Mouse (Mus musculus): ENCODE measurements around the gene Olfr876. TPM values are rescaled to one million over a fixed set of nuclear protein-coding genes. Genes with fewer than 3 reads are reported as not detected.

Olfr876 gene
- polyA plus RNA-seq, 1 experiment from 2014 or later, result not detected

- Histone ChIP-seq H3K4me3 (no peak overlapping the region), H3K4me2 (no peak overlapping the region), H3K27me3 (no peaks in the 10 kb centered on the region), H3K27ac (no peak overlapping the region), H3K9ac (no peak overlapping the region), H3K9me3 (no peaks in the 10 kb centered on the region), H3K36me3 (no peaks in the 10 kb centered on the region), H3K4me1 (replicated peaks) (no peaks in the 10 kb centered on the region)
- ATAC-seq (ENCODE audit: low FRiP score), result no peak
These were observed 27.1 kb downstream of the Olfr876 start for GRCm38 (mm10) chr9:37829881-37830280.

GRCm38 (mm10) chr9:37833341-37833740 lies 30.5 kb downstream of the Olfr876 start:
- Histone ChIP-seq H3K4me2 (no peak overlapping the region), H3K4me3 (no peak overlapping the region), H3K27me3 (no peaks in the 10 kb centered on the region), H3K4me1 (replicated peaks) (no peaks in the 10 kb centered on the region), H3K9ac (no peak overlapping the region), H3K9me3 (no peaks in the 10 kb centered on the region), H3K36me3 (no peaks in the 10 kb centered on the region), H3K27ac (no peak overlapping the region)
- no peak for ATAC-seq (ENCODE audit: low FRiP score)
- WGBS, result 92% methylated on average over 1 of the region's 1 CpGs

- no peak overlapping the region for H3K27ac ChIP-seq
- no peak overlapping the region for H3K9ac ChIP-seq
- WGBS, result 94% methylated on average over 2 of the region's 2 CpGs
- no peaks in the 10 kb centered on the region for H3K36me3 ChIP-seq
- no peaks in the 10 kb centered on the region for H3K9me3 ChIP-seq
- H3K4me1 ChIP-seq (replicated peaks), result no peaks in the 10 kb centered on the region
- ATAC-seq (ENCODE audit: low FRiP score), result no peak
- no peak overlapping the region for H3K4me2 ChIP-seq
- no peak overlapping the region for H3K4me3 ChIP-seq
- H3K27me3 ChIP-seq, result no peaks in the 10 kb centered on the region
These were observed 46.4 kb downstream of the Olfr876 start for GRCm38 (mm10) chr9:37849267-37849666.

DNA sequence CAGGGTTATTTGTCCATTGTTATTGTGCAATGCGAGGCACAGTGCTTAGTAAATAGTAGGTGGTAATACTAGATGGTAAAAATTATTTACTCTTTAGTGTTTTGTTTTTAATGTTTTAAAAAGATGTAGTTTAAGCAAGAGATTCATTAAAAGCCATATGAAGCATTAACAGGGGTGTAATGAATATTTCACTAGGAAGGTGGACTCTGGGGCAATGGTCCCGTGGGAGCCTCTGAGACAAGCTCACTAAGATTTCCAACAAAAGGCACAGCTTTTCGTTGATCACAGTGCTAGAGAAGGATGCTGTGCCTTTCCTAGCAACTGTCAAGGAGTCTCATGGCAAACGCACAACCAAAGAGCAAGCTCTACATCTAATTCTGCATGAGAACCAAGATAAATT lies 51.1 kb downstream of the Olfr876 start, which contains the start of gene Olfr877:
Olfr877 (plus strand) TSS at position 301 of the 400 bp plus-strand sequence.
- Histone ChIP-seq H3K27me3 (no peaks in the 10 kb centered on the region), H3K4me3 (no peak within 1 kb of the TSS), H3K4me2 (no peak within 1 kb of the TSS), H3K4me1 (replicated peaks) (no peaks in the 10 kb centered on the region), H3K36me3 (no peaks in the 10 kb centered on the region), H3K9ac (no peak within 1 kb of the TSS), H3K9me3 (no peaks in the 10 kb centered on the region), H3K27ac (no peak within 1 kb of the TSS)
- WGBS, result 79% methylated on average over 4 of the region's 4 CpGs
- no peak for ATAC-seq (ENCODE audit: low FRiP score)

Other genes starting within 250 kb of the Olfr876 start
- gene Siae, start 247.3 kb upstream of the Olfr876 start, polyA plus RNA-seq (2015; fragmentation: Nextera tagmentation; extraction: Ambion mirVana), result 10.9 and 11.6 TPM in 2 replicates
- gene Spa17, start 189.3 kb upstream of the Olfr876 start, polyA plus RNA-seq (2015; fragmentation: Nextera tagmentation; extraction: Ambion mirVana), result 16.1 and 17.1 TPM in 2 replicates
- gene Tbrg1, start 145.7 kb upstream of the Olfr876 start, polyA plus RNA-seq (2015; fragmentation: Nextera tagmentation; extraction: Ambion mirVana), result 89.2 and 95.8 TPM in 2 replicates
- 0.08 and 0.47 TPM in 2 replicates for gene Panx3, start 133.8 kb upstream of the Olfr876 start, polyA plus RNA-seq (2015; fragmentation: Nextera tagmentation; extraction: Ambion mirVana)
- not detected in 2 replicates for gene Olfr160, start 86.8 kb upstream of the Olfr876 start, polyA plus RNA-seq (2015; fragmentation: Nextera tagmentation; extraction: Ambion mirVana)
- gene Olfr874, start 57.9 kb upstream of the Olfr876 start, polyA plus RNA-seq (2015; fragmentation: Nextera tagmentation; extraction: Ambion mirVana), result not detected in 2 replicates
- gene Olfr875, start 31.2 kb upstream of the Olfr876 start, polyA plus RNA-seq (2015; fragmentation: Nextera tagmentation; extraction: Ambion mirVana), result not detected in 2 replicates
- not detected in 2 replicates for gene Olfr877, start 51.2 kb downstream of the Olfr876 start, polyA plus RNA-seq (2015; fragmentation: Nextera tagmentation; extraction: Ambion mirVana)
- gene Olfr145, start 93.7 kb downstream of the Olfr876 start, polyA plus RNA-seq (2015; fragmentation: Nextera tagmentation; extraction: Ambion mirVana), result not detected in 2 replicates
- not detected in 2 replicates for gene Olfr878, start 114.8 kb downstream of the Olfr876 start, polyA plus RNA-seq (2015; fragmentation: Nextera tagmentation; extraction: Ambion mirVana)
- not detected in 2 replicates for gene Olfr881, start 188.8 kb downstream of the Olfr876 start, polyA plus RNA-seq (2015; fragmentation: Nextera tagmentation; extraction: Ambion mirVana)
- not detected in 2 replicates for gene Olfr883, start 222.8 kb downstream of the Olfr876 start, polyA plus RNA-seq (2015; fragmentation: Nextera tagmentation; extraction: Ambion mirVana)
- not detected in 2 replicates for gene Olfr884, start 243.5 kb downstream of the Olfr876 start, polyA plus RNA-seq (2015; fragmentation: Nextera tagmentation; extraction: Ambion mirVana)

All from hindbrain, embryonic 13.5 days (tissue).